Mouse (Mus musculus) thymus, postnatal 0 days (tissue): ENCODE measurements around the gene Ric8b. TPM values are rescaled to one million over a fixed set of nuclear protein-coding genes. Genes with fewer than 3 reads are reported as not detected.
A peak's percentile ranks its signal among the peaks of the same experiment; 100 is the strongest.

Experiments
- DNase-seq: peaks from one replicate; pipeline ENCODE4 v3.0.0-alpha.2; 2015; ENCODE audit warnings: low spot score
- polyA plus RNA-seq: library from polyadenylated mRNA; unstranded; fragments of >200 nt; fragmentation: Nextera tagmentation; extraction: Ambion mirVana; gene quantifications from 2 replicates; pipeline ENCODE4 v1.2.1, GENCODE M21; 2015

The Ric8b gene
- polyA plus RNA-seq, 1 experiment from 2014 or later, result 8.9 TPM

GRCm38 (mm10) chr10:84960380-84960930 is 43.0 kb downstream of the Ric8b start:
- no peak for DNase-seq

DNA sequence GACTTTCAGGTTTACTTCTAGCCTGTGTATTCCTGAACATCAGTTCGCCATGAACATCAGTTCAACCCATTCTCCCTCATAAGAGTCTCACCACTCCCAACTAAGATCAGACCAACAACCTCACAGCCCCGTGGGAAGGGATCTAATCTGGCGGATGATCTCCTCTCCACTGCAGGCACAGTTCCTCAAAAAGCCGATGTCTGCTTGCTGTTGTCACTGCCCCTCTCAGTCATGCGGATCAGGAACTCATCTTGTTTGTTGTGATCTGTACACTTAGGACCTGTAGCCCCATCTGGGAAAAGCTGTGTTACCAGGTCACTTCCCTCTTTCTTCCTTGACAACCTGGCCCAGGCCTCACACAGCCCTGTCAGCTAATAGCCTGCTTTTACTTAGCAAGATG is 45.7 kb downstream of the Ric8b start:
- no peak for DNase-seq

DNA sequence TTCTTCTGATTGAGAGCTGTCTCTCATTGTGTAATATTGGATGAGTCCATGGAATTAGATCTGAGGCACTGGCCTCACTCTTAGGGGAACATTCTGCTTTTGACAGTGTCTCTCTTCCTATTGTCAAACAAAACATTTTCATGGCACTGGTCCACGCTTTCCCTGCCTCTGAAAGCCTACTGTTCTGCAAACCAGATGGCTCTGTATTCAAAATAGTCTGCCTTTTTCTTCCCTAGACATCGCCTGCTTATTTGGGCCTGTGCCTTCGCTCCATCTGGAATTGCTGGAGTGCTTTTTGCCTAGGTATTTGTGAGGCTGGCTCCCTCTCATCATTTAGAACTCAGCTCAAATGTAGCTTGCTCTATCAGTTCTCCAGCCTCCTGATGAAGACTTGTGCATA is 46.3 kb downstream of the Ric8b start:
- no peak for DNase-seq

DNA sequence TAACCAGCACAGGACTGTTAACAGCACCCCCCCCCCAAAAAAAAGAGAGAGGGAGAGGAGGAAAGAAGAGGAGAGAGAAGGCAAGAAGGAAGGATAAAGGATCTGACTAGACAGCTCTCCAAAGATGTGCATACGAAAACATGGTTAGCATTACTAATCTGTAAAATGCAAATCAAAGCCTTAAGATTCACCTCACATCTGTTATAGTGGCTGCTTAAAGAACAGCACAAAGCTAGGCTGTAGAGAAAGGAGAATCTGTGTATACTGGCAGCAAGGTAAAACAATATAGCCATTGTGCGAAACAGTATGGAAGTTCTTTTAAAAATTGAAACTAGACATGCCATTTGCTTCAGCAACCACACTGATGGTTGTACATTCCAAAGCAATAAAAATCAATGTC is 49.1 kb downstream of the Ric8b start:
- no peak for DNase-seq

DNA sequence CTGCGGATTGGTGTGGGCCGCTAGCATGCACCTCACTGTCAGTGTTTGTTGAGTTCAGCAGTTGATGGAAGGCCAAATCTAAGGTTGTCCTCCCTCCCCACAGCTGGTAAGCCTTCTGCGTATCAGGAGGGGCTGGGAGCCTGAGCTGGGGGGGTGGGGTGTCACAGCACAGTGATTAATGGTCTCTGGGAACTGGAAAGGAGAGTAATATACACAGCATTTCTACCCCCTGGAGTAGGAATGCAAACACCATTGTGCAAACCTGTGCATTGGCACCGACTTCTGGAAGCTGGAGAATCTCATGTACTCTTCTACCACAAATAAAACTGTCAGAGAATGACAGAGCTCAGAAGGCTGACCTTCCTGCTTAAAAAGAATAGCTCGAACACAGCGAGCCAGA is 50.2 kb downstream of the Ric8b start:
- DNase-seq, result no peak

DNA sequence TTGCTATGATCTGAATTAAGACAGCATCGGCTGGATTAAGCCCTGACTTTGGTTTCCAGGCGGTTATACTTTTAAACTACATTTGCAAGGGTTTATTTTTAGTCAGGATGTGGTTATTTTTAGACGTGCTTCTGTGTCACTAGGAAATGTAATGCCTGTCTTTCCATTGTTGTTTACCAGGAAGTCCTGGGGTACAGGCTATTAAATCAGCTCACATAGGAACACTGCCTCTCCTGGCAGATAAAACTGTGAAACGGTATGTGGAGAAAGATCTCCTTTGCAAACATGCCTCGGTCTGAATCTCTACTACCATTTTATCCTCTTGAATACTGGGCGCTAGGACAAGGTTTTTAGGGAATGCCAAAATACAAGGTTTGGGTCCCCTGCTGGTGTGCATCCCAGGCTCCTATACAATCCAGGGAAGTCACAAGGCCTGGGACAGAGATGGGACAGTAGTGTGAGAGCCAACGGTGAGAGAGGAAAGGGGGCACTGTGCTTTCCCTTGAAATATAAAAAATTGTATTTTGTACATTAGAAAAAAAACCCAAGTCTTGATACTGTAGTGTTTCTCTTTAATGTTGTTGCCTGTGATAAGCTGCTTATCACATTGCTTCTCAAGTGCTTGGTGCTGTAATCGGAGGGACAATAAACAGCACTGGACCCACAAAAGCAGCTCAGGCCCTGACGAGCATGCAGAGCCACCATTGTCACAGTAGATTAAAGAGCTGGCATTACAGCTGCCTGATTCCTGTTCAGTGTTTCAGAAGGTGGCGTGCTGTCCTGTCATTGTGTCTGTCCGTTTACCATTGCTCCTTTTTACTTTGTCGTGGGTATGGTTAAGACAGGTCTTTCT is 51.7 kb downstream of the Ric8b start:
- no peak for DNase-seq

DNA sequence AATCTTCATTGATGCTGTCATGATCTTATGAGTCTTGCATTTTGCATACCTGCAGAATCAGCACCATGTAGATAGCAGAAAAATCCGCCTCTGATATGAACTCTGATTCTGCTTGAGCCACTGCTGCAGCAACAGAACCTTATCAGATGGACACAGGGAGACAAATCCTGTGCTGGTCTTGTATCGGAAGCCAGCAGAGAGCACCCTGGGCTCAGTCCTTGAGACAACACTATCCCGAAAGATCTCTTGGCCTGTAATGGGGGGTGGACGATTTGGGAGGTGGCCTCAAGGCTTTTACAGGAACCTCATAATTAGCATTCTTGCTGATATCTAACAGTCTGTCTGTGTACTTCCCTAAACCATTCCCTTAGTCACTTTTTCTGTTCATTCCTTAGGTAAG is 57.8 kb downstream of the Ric8b start:
- DNase-seq, result no peak

- DNase-seq, result no peak
Observed at GRCm38 (mm10) chr10:84976588-84977351, 59.4 kb downstream of the Ric8b start.

DNA sequence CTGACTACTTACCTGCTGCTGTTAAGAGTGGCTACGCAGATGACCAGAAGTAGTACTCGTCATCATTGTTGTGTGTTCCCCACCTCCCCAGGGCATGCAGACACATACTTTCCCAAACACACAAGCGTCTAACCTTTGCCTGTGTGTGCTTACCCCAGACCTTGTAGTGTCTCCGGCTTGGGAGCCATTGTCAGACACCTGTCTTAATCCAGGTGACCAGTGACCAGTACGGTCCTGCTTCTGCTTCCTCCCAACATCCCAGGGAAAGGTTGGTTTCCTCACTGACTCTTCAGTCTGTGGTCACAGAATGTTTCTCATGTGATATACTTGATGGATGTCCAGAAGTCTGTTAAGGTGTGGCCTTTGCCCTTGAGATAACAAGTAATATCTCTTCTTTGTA is 62.9 kb downstream of the Ric8b start:
- DNase-seq, result no peak

DNA sequence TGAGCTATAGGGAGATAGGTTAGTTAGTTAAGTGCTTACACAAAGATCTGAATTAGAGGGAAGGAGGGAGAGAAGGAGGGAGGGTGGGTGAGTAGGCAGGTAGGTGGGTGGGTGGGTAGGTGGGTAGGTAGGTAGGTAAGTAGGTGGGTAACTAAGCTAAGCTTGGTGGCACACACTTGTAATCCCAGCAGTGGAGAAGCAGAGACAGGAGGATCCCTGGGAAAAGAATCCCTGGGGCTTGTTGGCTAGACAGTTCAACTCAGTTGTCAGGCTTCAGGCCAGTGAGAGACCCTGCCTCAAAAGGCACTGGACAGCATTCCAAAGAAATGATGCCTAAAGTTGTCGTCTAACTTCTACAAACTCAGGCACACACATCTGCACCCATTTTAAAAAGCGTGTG is 64.0 kb downstream of the Ric8b start:
- DNase-seq, result no peak

DNA sequence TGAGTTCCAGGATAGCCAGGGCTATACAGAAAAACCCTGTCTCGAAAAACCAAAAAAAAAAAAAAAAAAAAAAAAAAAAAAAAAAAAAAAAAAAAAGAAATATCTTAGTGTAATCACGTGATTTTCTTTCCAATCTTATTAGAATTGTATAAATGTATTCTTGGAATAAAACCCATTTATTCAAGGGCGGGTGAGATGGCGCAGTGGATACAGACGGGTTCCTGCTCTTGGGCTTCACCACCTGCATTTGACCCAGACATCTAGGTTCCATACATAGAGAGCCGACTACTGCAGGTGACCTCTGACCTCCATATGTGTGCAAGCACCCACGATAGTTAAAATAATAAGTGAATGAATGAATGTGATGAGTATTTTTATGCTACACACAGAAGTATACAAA is 65.3 kb downstream of the Ric8b start:
- DNase-seq, result no peak

DNA sequence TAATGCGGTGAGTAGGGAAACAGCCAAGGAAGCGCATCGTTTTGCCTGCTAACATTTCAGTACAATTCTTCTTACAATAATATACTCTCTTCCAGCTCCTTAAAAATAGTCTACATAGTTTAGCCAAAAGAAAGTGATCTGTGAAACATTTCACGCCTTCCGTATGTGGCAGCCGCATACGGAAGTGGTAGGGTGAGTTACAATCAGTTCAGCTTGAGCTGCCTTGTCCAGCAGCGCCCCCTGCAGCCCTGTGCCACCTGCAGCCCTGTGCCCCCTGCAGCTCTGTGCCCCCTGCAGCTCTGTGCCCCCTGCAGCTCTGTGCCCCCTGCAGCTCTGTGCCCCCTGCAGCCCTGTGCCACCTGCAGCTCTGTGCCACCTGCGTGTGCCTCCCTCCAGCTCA is 68.5 kb downstream of the Ric8b start:
- peak; percentile 46 for DNase-seq

DNA sequence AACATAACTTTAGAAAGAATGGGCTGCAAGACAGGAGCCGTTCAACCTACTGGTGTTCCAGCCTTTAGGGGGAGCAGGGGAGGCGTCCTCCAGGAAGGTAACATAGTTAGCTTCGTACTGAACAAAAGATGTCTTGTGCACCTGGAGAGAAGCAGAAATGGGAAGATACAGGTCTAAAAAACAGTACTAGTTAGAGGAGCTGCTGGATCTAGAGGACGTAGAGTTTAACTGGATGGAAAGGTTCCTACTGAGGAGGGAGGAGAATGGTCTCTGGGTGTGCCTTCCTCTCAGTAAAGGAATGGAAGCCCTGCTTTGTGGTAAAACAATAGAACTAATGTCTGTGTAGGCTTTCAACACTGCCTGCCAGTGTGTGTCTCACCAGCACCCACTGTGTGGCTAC is 70.2 kb downstream of the Ric8b start:
- no peak for DNase-seq

DNA sequence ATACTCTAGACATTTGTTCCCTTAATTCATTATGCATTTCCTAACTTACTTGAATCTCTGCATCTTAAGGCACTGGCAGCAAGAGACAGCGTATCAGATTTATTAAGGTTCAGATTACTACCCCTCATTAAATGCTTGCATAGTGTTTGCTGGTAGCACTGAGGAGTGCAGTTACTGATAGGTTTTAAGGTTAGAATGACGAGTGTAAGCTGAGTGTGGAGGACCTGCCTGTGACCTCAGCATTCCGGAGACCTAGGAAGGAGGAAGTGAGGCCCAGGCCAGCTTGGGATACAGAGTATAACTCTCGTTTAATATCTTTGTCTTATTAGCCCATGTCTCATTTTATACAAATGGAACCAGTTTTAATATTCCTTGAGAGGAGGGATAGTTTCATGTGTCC is 71.2 kb downstream of the Ric8b start:
- DNase-seq, result no peak

DNA sequence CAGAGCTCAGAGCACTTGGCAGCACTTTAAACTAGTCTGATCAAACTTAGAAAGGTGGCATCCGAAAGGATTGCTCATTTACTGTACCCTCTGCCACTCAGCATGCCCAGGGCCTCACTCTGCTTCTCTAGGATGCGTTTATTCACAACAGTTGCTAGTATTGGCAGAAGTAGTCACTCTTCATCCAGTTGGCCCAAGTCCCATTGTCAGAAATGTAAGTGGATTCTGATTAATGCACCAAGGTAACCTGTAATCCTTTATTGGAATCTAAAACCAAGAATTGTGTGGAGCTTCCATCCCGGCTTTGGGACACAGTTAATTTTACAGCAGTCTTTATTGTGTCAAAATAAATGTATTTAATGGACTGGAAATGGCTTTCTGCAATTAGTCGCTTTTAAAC is 76.9 kb downstream of the Ric8b start:
- no peak for DNase-seq

- no peak for DNase-seq
Observed at GRCm38 (mm10) chr10:84994971-84995370, 77.6 kb downstream of the Ric8b start.

GRCm38 (mm10) chr10:84996366-84996765 is 79.0 kb downstream of the Ric8b start:
- no peak for DNase-seq

- no peak for DNase-seq
Observed at GRCm38 (mm10) chr10:84997571-84998224, 80.3 kb downstream of the Ric8b start.

GRCm38 (mm10) chr10:84998225-84998579 is 80.8 kb downstream of the Ric8b start:
- DNase-seq, result no peak

DNA sequence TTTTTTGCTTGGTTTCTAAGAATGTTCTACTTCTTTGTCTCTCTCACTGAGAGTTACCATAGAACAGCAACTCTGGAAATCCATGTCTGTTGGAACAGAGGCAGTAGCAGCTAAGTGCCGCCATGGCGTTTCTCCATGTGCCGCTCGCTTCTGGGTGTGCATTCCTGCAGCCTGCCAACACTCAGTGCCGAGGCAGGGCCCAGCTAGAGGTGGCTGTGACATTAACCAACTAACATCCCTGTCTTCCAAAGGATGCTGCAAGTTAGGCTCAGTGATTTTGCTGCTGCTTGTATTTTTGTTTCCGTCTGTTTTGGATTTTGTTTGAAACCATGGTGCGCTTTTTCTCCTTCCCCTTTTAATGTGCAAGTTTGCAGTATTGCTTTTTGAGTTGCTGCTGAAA is 84.5 kb downstream of the Ric8b start:
- DNase-seq, result no peak

- no peak for DNase-seq
Observed at GRCm38 (mm10) chr10:85003190-85004026, 86.0 kb downstream of the Ric8b start.
